Mouse (Mus musculus) E14TG2a.4 (cell line): ENCODE results near the gene Gdi1.
"Not testable (repeated sequence)": the region's sequence is repeated elsewhere in the genome, so short reads cannot be mapped to it uniquely, and the experiment has no call there.

Experiments used
- H3K27me3 ChIP-seq: 2 replicates; pipeline ENCODE4 v1.6.1; 2014; ENCODE audit warnings: low read length, control low read depth; ENCODE audit not compliant: insufficient read depth
- H3K36me3 ChIP-seq: 2 replicates; pipeline ENCODE4 v1.6.1; 2014; ENCODE audit warnings: low read length, control low read depth; ENCODE audit not compliant: insufficient read depth
- H3K4me1 ChIP-seq: replicated peaks from 2 replicates; pipeline ENCODE4 v1.6.1; 2014; ENCODE audit warnings: low read depth, low read length, control low read depth
- H3K4me3 ChIP-seq: replicated peaks from 2 replicates; pipeline ENCODE4 v1.5.1; 2014; ENCODE audit warnings: mild to moderate bottlenecking, low read length
- H3K9me3 ChIP-seq: 2 replicates; pipeline ENCODE4 v1.6.1; 2014; ENCODE audit warnings: low read length, control low read depth
- CTCF ChIP-seq: conservative IDR thresholded peaks from 2 replicates; pipeline ENCODE4 v1.5.1; 2014; ENCODE audit warnings: low read length
- NANOG ChIP-seq: IDR thresholded peaks from 2 replicates; pipeline ENCODE4 v1.6.1; 2014; ENCODE audit warnings: borderline replicate concordance, low read length, mixed read lengths
- POU5F1 ChIP-seq: IDR thresholded peaks from 2 replicates; pipeline ENCODE4 v1.6.1; 2014; ENCODE audit warnings: low read length, borderline replicate concordance

The Gdi1 gene

GRCm38 (mm10) chrX:74312540-74313464 is 8.0 kb downstream of the Gdi1 start, which contains the start of gene Fam50a:
Fam50a (plus strand) TSS chrX:74313033.
- TF ChIP-seq NANOG (no peak), POU5F1 (no peak), CTCF (no peak)
- Histone ChIP-seq H3K4me1 (peaks cover 11% of the 10 kb centered on the region), H3K27me3 (no peaks in the 10 kb centered on the region), H3K36me3 (peaks cover 76% of the 10 kb centered on the region), H3K9me3 (no peaks in the 10 kb centered on the region), H3K4me3 (peak within 1 kb of the TSS; percentile 88)

- Histone ChIP-seq H3K27me3 (no peaks in the 10 kb centered on the region), H3K36me3 (peaks cover 27% of the 10 kb centered on the region), H3K9me3 (no peaks in the 10 kb centered on the region), H3K4me3 (peak within 1 kb of the TSS; percentile 71), H3K4me1 (peaks cover 20% of the 10 kb centered on the region)
- TF ChIP-seq CTCF = no peak
- TF ChIP-seq POU5F1 = no peak
- no peak for TF ChIP-seq NANOG
Observed at GRCm38 (mm10) chrX:74328725-74329161, 23.9 kb downstream of the Gdi1 start, which contains the start of gene Plxna3. Plxna3 (plus strand) TSS chrX:74329066.

GRCm38 (mm10) chrX:74329215-74329671 is 24.4 kb downstream of the Gdi1 start:
- H3K27me3 ChIP-seq = no peaks in the 10 kb centered on the region
- peak overlapping the region; percentile 71 for H3K4me3 ChIP-seq
- H3K9me3 ChIP-seq = no peaks in the 10 kb centered on the region
- peaks cover 20% of the 10 kb centered on the region for H3K4me1 ChIP-seq
- TF ChIP-seq NANOG (no peak), CTCF (no peak)
- peaks cover 32% of the 10 kb centered on the region for H3K36me3 ChIP-seq

GRCm38 (mm10) chrX:74330166-74330930 is 25.6 kb downstream of the Gdi1 start:
- peaks cover 40% of the 10 kb centered on the region for H3K36me3 ChIP-seq
- no peak overlapping the region for H3K4me3 ChIP-seq
- peaks cover 20% of the 10 kb centered on the region for H3K4me1 ChIP-seq
- no peak for TF ChIP-seq POU5F1
- no peak for TF ChIP-seq CTCF
- no peak for TF ChIP-seq NANOG
- H3K9me3 ChIP-seq = no peaks in the 10 kb centered on the region
- H3K27me3 ChIP-seq = no peaks in the 10 kb centered on the region

- no peak for TF ChIP-seq NANOG
- TF ChIP-seq POU5F1 = no peak
- TF ChIP-seq CTCF = no peak
Observed at GRCm38 (mm10) chrX:74352645-74353466, 48.1 kb downstream of the Gdi1 start.

DNA sequence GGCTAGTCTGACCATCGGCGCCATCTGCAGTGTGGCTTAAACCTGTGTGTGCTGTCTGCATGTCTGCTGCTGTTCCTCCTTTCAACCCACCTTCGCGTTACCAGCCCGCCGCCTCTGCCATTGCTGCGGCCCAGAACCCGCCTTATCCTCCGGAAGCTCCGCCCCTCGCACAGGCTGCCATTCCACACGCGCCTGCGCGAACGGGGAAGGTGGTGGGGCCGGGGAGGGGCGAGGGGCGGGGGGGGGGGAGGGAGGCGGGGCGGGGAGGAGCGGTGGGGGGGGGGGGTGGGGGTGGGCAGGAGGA is 48.6 kb downstream of the Gdi1 start, which contains the start of gene Lage3:
Lage3 (minus strand) TSS at position 152 of the 304 bp plus-strand sequence.
- Histone ChIP-seq H3K27me3 (no peaks in the 10 kb centered on the region), H3K4me3 (peak within 1 kb of the TSS; percentile 84), H3K9me3 (no peaks in the 10 kb centered on the region), H3K4me1 (no peaks in the 10 kb centered on the region), H3K36me3 (0 out of 2 replicates have a peak, but pooled peaks cover 4% of the 10 kb centered on the region)
- TF ChIP-seq CTCF = no peak
- TF ChIP-seq NANOG = no peak
- no peak for TF ChIP-seq POU5F1

More at GRCm38 (mm10) chrX:74352645-74353466, 48.1 kb downstream of the Gdi1 start:
- Histone ChIP-seq H3K4me1 (no peaks in the 10 kb centered on the region), H3K27me3 (no peaks in the 10 kb centered on the region), H3K4me3 (peak overlapping the region; percentile 84), H3K9me3 (no peaks in the 10 kb centered on the region), H3K36me3 (0 out of 2 replicates have a peak, but pooled peaks cover 8% of the 10 kb centered on the region)

GRCm38 (mm10) chrX:74357069-74357468 is 52.3 kb downstream of the Gdi1 start:
- H3K36me3 ChIP-seq, H3K9me3 ChIP-seq, H3K4me3 ChIP-seq: not testable (repeated sequence)

DNA sequence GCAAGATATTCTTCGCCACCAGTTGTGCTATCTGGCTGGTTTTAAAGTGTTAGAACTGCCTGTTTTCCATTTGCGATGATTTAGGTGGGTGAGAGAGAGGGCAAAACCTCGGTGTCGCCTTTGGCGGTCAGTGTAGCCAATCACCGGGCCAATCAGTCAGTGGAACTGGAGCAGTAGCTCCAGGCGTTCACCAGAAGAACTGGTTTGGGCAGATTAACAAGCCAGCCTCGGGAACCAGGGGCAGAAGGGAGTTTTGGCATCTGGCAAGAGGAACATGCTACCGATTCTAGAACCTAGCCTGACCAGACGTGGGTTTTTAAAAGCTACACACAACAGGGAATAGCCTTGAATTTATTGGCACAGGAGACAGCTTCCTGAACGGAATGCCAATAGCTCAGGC is 54.4 kb downstream of the Gdi1 start:
- H3K36me3 ChIP-seq = no peaks in the 10 kb centered on the region
- H3K4me3 ChIP-seq = no peak overlapping the region
- no peaks in the 10 kb centered on the region; the same call in 1 of the 2 replicates for H3K4me1 ChIP-seq
- TF ChIP-seq CTCF = no peak
- H3K9me3 ChIP-seq = no peaks in the 10 kb centered on the region
- no peaks in the 10 kb centered on the region for H3K27me3 ChIP-seq

More at GRCm38 (mm10) chrX:74357069-74357468, 52.3 kb downstream of the Gdi1 start:
- not testable (repeated sequence) for H3K27me3 ChIP-seq, H3K4me1 ChIP-seq
